Mouse (Mus musculus) layer of hippocampus, adult 18-20 months (tissue): ENCODE measurements at regions not wholly inside any gene's neighbourhood (a gene's known extent, or its start where the extent isn't known, plus 50 kb on each side); places are given as distances from the start of the nearest gene placed in this dataset.

Experiments used
- DNase-seq, 2 experiments: peaks; one replicate each; pipeline ENCODE4 v3.0.0; 2022; ENCODE audit warnings: low spot score in 2 of 2

DNA sequence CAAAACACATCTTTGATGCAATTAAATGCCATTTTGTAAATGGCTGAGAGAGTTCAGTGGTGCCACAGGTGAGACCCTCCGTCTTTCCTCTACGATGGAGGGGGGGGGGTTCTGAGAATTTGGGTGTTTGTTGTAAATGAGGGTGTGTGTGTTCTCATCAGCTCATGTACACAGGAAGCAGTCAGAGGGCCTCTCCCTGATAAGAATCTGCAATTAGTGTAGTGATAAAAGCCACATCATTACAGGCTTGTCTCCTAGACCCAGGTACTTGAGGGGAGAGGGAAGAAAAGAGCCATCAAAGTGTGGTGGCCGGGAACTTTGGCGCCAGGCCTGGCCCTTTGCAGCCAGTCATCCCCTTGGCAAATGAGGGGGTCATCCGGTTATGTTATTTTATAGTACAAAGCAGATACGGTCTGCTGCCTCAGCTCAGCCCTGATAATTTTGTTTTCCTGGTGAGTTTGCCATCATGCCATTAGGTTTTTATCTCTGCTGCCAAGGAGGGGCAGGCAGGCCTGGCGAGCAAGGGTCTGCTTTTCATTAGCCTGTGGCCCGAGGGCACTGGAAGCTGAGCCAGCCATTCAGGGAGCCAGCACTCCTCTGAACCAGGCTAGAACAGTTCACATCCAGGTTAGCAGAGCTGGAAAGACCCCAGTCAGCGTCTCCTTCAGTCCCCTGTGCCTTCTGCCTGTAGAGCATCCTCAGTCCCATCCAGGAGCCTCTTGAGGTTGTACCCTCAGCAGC lies 59.7 kb downstream of the H2al1j start:
- DNase-seq, result no peak

DNA sequence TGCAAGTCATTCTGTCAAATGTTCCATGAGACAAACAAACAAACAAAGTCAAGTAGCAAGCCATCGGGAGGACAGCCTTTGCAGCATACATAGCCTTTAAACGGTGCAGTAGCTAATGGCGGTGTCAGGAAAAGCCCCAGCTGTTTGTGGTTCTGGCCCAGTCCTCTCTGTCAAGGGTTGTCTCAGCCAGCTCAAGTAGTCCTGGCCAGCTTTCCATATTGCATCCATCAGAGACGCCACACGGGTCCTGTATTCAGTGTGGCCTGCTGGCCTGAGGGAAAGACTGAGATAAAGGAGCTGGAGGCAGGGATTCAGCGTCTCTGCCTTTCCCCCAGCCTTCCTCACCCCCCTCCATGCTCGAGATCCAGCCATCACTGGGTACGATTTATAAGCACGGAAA lies 61.2 kb downstream of the H2al1j start:
- DNase-seq, result no peak

DNA sequence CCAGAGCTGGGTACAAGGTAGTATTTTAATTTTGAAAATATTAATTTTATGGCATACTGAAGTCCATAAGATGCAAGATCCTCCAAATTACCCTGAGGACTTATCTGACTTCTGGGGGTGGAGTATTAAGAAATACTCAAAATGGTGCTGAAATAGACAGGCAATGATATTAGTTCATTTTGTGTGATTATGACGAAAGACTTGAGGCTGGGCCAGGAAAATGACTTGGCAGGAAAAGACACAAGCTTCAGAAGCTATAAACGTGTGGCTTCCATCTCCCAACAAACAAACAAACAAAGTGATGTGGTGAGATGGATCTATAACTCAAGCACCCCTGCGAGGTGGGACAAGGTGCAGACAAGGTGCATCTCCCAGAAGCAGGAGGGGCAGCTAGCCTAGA lies 72.8 kb downstream of the H2al1j start:
- no peak for DNase-seq

DNA sequence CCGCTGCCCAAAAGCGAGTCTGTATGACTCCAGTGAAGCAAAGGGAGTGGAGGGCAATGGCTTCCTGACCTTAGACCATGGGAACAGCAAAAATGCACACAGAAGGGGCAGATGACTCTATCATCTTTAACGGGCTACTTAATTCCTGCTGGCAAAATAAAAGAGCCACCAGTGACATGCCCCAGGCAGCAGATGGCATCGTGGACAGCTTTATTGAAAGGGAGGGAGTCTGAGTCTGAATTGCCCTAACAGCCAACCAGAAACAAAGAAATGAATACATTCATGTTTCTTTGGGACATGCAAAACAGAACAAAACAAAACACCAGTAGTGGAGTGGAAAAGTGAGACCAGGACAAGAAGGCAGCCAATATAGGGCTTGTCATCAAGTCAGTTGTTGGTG lies 76.7 kb downstream of the H2al1j start:
- no peak for DNase-seq

DNA sequence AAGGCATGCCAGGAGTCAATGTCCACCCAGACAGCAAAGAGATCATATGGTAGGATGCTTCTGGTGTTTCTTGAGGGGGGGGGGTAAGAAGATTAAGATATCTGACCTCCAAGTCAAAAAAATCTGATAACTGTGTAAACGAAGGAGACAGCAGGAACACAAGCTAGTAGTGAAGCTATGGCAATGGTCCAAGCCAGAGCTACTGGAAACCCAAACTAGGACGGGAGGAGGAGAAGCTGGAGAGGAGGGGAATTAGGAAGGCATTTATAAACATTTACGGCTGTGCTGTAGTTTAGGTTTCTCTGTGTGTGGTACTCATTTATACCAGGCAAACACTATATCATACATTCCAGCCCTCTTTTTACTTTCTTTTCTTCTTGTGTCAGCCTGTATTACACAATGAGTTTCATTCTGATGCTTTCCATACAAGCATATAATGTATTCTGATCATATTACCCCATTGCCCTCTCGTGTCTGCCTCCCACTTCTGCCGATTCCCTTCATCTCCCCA lies 84.7 kb downstream of the H2al1j start:
- no peak for DNase-seq

DNA sequence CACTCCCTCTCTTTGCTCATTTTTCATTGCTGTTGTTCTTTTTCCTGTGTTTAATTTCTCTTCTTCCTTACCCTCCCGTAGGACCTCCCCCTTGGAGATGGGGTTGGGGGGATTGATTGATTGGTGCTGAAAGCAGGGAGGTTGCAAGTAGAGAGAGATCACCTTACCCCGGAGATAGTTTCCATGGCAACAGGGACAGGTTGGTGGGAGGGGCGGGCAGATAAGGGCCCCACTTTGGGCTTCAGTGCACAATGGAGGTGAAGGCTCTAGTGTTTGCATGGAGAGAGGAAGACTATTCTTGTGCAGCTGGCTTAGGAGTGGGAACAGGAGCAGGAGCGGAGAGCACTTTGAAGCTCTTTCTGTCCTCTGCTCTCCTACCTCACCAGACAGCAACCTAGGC lies 88.0 kb downstream of the H2al1j start:
- no peak for DNase-seq

DNA sequence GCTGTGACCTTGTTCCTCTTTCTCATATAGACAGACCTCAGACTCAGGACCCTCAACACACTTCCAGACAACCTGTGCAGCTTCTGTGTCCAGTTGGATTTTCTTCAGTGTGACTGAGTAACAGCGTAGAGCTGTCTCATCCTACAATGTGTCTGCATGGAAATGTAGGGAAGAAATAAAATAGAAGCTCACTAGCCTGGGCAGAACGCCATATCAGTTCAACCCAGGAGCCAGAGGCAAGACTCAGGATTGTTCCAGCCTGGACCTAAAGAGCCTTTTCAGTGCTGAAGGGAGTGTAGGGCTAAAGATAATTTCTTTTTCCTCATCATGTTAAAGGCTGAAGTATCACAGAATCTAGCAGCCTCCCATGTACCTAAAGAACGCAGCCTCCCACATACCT lies 88.9 kb downstream of the H2al1j start:
- DNase-seq, result no peak

DNA sequence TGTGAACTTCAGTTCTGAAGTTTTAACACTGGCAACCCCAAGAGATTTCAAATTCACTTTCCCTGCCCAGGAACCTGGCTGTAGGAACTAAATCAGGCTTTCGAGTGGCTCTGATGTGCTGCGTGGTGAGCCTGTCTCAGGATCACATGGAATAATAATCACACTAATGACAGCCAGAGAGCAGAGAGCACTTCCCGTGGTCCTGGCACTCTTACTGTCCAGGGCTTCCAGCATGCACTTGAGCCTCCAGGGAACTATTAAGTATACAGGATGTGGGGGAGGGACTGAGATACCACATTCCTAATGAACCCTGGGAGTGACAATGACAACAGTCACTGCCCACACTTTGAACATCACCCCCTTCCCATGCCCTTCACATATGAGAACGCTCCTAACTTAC lies 90.2 kb downstream of the H2al1j start:
- no peak for DNase-seq

DNA sequence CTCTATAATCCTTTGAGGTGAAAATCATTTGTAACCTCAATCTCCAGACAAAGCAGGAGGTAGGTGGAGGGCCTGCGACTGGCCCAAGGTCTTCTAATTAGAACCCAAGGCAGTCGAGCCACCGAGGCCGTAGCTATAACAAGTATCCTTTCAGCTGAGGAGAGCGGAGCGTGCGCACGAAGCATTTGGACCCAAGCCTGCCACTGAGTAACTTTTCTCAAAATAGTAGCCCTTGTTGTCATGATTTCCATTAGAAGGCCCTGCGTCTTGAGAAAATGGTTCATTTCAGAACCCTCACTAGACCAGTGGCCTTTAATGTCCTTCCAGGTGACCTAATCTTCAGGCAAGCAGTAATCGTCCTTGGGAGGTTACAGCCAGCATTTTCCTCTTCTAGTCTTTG lies 90.6 kb downstream of the H2al1j start:
- DNase-seq, result no peak

DNA sequence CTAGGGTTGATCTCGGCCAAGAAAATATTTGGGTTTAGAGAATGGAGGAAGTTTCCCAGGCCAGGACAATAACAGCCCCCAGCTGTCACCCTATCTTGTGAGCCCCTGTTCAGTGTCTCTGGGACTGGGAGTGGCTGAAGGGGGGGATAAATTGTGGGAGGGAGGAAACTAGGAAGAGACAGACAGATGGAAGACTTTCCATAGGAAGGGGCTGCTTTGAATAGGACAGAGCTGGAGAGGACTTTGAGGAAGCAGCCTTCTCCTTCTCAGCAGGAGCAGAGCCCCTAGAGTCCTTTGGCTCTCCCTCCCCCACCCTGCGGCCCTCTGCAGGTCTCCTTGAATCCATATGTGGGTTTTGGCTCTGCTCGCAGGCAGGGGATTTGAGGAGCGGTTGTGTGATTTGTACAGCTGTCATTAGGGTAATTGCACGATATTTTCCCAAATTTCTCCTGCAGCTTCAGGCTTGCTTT lies 91.6 kb downstream of the H2al1j start:
- DNase-seq, result no peak

DNA sequence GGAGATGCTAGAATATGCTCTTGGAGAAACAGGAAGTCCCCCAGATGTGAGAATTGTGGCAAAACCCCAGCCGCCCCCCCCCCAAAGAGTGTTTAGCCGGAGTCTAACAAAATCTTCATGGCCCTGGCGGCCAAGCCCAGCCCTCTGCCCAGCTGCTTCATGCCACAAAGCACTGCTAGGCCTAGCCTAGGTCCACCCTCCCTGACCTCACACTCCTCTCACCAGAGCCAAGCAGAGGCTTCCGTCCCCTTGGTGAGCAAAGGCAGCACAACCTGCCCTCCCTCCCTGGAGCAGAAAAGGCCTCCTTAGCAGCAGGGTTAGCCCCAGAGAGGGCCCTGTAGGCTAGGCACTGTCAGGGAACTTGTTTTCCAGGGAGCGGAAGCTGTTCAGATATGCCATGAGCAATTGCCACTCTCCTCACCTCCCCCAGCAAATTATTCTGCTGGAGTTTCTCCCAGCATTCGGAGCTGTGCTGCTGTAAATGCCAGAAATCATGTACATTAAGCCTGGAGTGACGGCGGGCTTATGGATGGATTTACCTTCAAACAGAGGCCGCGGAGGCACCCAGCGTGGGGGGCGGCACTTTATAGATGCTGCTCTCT lies 104.9 kb downstream of the H2al1j start:
- peak in 1 of 2 experiments; percentile 7 for DNase-seq

DNA sequence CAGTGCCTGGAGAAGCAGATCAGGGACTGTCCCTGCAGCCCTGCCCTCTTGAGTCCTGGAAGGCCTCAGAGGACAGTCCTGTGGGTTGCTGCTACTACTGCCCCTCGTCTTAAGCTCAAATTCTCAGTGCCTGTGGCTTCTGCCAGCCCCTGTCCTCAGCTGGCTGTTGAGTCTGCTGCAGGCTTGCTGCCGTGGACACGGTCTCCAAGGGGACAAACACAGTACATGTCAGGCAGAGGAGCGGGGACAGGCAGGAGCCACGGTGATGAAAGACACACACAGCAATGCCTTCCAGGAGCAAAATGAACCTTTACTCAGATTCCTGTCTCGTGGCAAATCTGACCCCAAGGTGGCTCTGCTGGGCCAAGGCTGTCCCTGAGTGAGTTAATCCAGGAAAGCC lies 107.7 kb downstream of the H2al1j start:
- DNase-seq, result no peak

DNA sequence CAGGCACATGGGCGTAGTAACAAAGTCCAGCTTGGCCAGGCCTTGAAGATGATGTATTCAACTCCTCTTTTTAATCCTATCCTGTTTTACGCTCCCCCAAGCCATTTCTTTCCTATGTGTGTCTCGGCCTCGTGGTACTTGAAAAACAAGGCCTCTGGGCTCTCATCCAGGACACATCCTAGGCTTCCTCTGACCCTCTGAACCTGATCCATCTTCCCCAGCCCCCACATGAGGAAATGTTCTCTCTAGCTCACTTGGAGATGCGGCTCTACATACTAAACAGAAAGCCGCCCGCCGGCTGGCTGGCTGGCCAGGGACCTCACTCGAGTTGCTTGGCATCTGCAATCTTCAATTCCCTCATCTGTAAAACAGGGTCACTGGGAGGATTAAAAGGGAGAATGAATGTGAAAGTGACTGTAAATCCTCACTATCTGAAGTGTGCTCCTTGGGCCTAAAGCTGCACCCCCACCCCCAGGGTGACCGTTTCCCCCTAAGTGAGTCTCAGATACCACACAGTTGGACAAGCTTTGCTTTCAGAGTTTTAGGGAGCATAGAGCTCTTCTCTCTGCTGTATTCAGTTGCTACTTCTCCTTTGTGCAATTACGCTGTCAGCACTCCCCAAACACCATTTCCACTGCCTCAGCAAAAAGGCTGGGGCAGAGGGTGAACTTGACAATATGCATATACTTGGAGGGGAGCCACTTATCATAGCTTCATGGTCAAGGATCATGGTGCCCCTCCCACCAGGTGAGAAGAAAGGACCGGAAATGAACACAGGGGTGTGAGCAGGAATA lies 109.7 kb downstream of the H2al1j start:
- peak in 1 of 2 experiments; percentile 14 for DNase-seq

DNA sequence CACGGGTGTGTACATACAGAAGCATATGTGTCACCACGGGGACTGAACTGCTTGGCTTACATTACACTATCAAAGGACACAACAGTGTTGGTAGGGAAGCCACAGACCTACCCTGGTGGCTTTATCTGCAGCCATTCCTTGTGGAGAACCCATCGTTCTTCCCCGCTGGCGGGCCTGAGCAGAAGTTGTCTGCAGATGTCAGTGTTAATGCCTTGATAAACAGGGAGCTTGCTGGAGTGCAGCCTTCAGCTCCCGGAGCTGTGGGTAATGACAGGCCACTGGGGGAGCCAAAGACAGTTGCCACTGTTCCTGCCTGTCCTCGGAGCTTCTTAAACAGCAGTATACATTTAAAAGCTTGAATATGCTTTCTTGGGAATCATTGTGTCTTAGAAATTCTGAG lies 115.9 kb downstream of the H2al1j start:
- DNase-seq, result no peak

DNA sequence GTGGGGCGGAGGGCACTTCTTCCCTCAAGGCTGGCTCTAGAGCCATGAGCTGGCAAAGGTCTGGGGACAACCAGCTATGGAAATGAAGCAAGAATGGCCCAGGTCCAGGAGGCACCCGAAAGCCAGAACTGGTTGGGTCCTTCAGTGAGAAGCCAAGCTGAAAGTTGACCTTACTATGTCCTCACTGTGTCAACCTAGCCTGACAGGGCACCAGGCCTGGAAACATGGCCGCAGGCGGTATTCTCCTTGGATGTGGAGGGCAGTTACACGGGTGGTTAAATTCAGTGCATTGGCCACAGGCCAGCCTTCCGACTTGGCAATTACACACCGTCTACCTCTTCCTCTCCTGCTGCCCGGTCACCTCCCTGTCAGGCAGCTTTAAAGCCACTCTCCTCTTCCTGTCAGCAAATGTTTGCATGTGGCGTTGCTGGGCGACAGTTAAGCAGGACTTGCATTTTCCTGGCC lies 116.7 kb downstream of the H2al1j start:
- no peak for DNase-seq

DNA sequence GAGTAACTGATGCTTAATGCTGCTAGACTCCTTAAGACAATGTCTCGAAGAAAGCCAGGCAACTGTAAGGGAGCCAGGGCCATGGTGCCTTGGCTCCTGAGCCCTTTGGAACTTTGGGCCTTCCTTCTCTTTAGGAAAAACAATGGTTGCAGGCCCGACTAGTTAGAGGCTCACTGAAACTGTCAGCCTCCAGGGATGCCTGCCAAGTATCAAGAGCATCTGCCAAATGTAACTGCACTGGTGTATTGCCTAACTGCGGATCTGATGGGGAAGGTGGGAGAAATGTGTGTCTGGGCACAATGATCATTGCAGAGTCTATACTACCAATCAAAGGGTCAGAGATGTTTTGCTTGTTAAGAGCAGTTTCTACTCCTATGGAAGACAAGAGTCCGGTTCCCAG lies 121.1 kb downstream of the H2al1j start:
- peak in 1 of 2 experiments; percentile 74 for DNase-seq

DNA sequence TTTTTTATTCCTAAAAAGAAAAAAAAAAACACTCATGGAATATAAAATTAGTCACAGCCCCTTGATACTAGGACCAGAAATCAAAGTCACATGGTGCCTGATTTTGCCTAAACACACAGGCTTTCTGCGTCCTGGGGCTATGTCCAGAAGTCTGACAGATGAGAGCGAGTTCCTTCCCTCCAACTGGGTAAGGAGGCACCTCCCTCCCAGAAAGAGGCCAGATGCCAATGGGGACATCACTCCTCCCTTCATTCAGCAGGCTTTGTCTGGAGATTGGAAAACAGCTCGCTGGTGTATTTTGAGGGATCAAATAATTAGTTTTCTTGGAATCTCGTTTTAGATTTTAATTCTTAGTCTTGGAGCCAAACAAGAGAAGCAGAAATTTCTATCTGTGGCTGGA lies 130.9 kb downstream of the H2al1j start:
- DNase-seq, result no peak

DNA sequence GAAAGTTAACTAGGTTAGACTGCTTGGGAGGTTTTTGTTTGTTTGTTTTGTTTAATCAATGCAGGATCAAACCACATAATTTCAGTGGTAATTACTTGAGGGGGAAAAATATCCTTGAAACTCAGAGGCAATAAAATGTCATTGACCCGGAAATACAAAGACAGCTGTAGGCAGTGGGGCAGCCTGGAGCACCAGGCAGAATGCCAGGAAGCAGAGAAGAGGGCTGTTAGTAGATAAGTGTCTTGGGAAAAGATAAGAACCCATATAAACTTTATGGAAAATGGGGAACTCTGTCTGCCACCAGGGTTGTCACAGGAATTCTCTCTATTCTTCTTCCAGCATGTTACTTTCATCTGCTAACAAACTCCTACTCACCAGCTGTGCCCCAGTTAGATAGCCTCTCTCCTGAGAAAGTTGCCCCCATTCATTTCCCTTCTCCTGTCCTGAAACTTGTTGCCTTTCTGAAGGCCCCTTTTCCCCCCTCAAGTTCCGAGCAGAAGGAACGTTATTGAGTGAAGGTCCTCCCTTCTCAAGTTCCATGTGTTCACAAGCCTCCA lies 136.4 kb downstream of the H2al1j start:
- no peak for DNase-seq

DNA sequence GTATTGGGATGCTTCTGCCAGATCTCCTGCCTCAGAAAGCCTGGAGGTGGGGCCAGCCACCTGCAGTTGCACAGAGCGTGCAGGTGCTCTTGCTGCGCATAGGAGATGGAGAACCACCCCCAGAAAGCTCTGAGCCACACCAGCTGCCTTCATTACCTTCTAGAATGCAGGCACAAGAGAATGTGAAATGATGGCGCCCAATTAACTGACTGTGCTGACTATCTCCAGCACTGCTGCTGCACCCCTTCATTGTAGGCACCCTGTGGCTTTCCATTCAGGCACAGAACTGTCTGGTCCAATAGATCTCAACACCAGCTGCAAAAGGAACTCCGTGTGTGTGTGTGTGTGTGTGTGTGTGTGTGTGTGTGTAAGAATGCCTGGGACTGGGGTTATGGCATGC lies 138.6 kb downstream of the H2al1j start:
- no peak for DNase-seq

DNA sequence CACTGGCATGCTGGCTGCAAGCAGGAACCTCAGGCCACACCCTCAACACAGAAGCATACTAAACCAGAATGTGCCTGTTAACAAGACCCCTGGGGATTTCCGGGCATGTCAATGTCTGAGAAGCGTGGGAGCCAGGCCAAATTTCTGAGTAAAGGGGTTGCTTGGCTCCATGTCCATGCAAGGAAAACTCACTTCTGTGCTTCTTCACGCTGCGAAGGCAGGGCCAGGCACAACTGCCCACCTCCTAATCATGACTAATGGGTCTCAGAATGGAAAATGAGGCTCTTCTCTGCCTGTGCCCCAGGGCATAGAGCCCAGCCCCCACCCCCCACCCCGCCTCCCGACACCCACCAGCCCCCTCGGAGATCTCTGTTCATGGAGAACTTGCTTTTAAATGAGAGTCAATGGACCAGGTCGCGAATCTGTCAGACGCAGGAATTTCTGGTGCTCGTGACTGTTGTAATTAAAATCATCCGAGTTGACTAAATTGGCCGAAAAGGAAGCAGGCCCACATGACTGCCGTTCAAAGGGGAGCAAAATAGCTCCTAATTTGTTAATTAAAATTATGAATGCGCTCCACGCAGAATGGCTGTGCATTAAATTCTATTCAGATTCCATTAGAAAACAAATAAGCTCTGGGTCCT lies 152.2 kb downstream of the H2al1j start:
- DNase-seq, result no peak

DNA sequence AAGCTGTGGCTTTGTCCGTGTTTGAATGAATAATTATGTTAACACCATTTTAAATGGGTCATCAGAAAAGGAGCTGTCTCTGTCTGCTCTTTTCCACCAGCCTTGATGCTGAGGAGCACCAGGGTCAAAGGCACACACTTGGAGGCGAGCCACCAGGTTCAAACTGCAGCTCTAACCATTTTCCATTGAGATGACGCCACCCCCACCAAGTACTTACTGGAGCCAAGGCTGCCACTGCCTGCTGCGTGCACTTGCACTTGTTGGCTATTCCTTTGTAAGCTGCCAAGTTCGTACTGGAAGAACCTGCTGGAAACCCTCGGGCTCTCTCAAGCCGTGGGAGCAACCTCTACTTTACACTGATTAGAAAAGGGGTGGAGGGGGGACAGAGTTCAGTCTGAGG lies 154.5 kb downstream of the H2al1j start:
- DNase-seq, result peak in 1 of 2 experiments; percentile 14
